Mouse (Mus musculus) lung, adult 2 months (tissue): ENCODE measurements at regions not wholly inside any gene's neighbourhood (a gene's known extent, or its start where the extent isn't known, plus 50 kb on each side); places are given as distances from the start of the nearest gene placed in this dataset.
"Not testable (repeated sequence)": the region's sequence is repeated elsewhere in the genome, so short reads cannot be mapped to it uniquely, and the experiment has no call there.

ENCODE experiments used
- CTCF ChIP-seq: fragments of 200-500 bp; IDR thresholded peaks from 2 replicates; pipeline ENCODE4 v1.5.1; 2011; ENCODE audit warnings: mild to moderate bottlenecking, low read length, control low read depth; ENCODE audit not compliant: insufficient read depth
- POLR2A ChIP-seq: fragments of 200-500 bp; IDR thresholded peaks from 2 replicates; pipeline ENCODE4 v1.6.1; 2011; ENCODE audit warnings: low read depth, mild to moderate bottlenecking, control low read depth, low read length, borderline replicate concordance; ENCODE audit errors: extremely low read depth

DNA sequence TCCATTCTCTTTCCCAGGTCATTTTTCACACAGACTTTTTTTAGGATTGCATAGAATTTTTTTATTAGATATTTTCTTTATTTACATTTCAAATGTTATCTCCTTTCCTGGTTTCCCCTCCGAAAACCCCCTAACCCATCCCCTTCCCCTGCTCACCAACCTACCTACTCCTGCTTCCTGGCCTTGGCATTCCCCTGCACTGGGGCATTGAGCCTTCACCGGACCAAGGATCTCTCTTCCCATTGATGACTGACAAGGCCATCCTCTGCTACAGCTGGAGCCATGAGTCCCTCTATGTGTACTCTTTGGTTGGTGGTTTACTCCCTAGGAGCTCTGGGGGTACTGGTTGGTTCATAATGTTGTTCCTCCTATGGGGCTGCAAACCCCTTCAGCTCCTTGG is 111.4 kb downstream of the Emx2 start:
- not testable (repeated sequence) for TF ChIP-seq CTCF, POLR2A
